Mouse (Mus musculus) testis, adult 2 months (tissue): ENCODE data around the gene Pot1b.

ENCODE experiments used
- CTCF ChIP-seq: fragments of 200-500 bp; IDR thresholded peaks from 2 replicates; pipeline ENCODE4 v1.5.1; 2012; ENCODE audit warnings: low read depth, mild to moderate bottlenecking, inconsistent platforms, low read length, moderate library complexity; ENCODE audit not compliant: control insufficient read depth, insufficient read depth, insufficient replicate concordance
- POLR2A ChIP-seq: fragments of 200-500 bp; IDR thresholded peaks from 2 replicates; pipeline ENCODE4 v1.6.1; 2012; ENCODE audit warnings: low read depth, mild to moderate bottlenecking, inconsistent platforms, low read length, moderate library complexity; ENCODE audit not compliant: control insufficient read depth

DNA sequence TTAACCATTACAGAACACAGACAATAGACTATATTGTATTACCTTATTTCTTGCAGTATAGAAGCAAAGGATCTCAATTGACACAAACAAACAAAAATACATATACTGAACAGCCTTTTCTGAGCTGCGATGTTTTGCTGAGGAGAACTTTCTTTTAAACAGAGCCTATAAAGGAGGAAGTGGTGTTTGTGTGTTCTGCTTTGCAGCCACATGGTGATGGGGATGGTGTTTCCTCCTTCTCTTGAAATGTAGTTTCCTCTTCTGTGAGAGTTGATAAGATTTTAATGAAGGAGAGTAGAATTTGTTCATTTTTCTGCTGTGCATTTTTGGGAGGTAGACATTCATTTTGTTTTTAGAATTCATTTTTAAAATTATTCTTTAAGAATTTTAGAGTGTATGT lies 24.2 kb upstream of the Pot1b start:
- TF ChIP-seq CTCF = no peak
- no peak for TF ChIP-seq POLR2A
